Mouse (Mus musculus): ENCODE measurements around the gene Ears2. TPM values are rescaled to one million over a fixed set of nuclear protein-coding genes. Genes with fewer than 3 reads are reported as not detected.

Ears2 gene
- polyA plus RNA-seq, 1 experiment from 2014 or later: 17.9 TPM

Other genes with a start within 250 kb of the Ears2 start
- 0.23 TPM in 2 replicates for gene Scnn1b, start 202.2 kb downstream of the Ears2 start, polyA plus RNA-seq (2016; fragmentation: Nextera tagmentation; extraction: Ambion mirVana)
- 23.5 and 24.4 TPM in 2 replicates for gene Cog7, start 85.6 kb downstream of the Ears2 start, polyA plus RNA-seq (2016; fragmentation: Nextera tagmentation; extraction: Ambion mirVana)
- gene Gga2, start 46.0 kb downstream of the Ears2 start, polyA plus RNA-seq (2016; fragmentation: Nextera tagmentation; extraction: Ambion mirVana): 130 and 136 TPM in 2 replicates
- gene Ubfd1, start 88 bp downstream of the Ears2 start, polyA plus RNA-seq (2016; fragmentation: Nextera tagmentation; extraction: Ambion mirVana): 103 and 105 TPM in 2 replicates
- gene Ndufab1, start 34.6 kb upstream of the Ears2 start, polyA plus RNA-seq (2016; fragmentation: Nextera tagmentation; extraction: Ambion mirVana): 633 and 655 TPM in 2 replicates
- gene Palb2, start 65.7 kb upstream of the Ears2 start, polyA plus RNA-seq (2016; fragmentation: Nextera tagmentation; extraction: Ambion mirVana): 18.5 and 19.1 TPM in 2 replicates
- 118 and 121 TPM in 2 replicates for gene Dctn5, start 65.8 kb upstream of the Ears2 start, polyA plus RNA-seq (2016; fragmentation: Nextera tagmentation; extraction: Ambion mirVana)
- gene Plk1, start 92.2 kb upstream of the Ears2 start, polyA plus RNA-seq (2016; fragmentation: Nextera tagmentation; extraction: Ambion mirVana): 140 and 141 TPM in 2 replicates
- gene Ern2, start 118.9 kb upstream of the Ears2 start, polyA plus RNA-seq (2016; fragmentation: Nextera tagmentation; extraction: Ambion mirVana): not detected in 2 replicates
- 0.27 TPM in 1 of 2 replicates, not detected in the other for gene Chp2, start 152.2 kb upstream of the Ears2 start, polyA plus RNA-seq (2016; fragmentation: Nextera tagmentation; extraction: Ambion mirVana)
- 4.6 and 5.6 TPM in 2 replicates for gene Prkcb, start 221.5 kb upstream of the Ears2 start, polyA plus RNA-seq (2016; fragmentation: Nextera tagmentation; extraction: Ambion mirVana)